Mouse (Mus musculus) liver, embryonic 16.5 days (tissue): ENCODE results near the gene Afap1l2. TPM values are rescaled to one million over a fixed set of nuclear protein-coding genes. Genes with fewer than 3 reads are reported as not detected.

Experiments
- ATAC-seq: fragments of 200-750 bp; cut with Nextera tagmentation; 2 replicates; pipeline ENCODE4 v1.8.0; 2017; ENCODE audit warnings: low read depth, mild to moderate bottlenecking, moderate number of reproducible peaks, moderate library complexity
- H3K27ac ChIP-seq: fragments of 300-500 bp; sonication (generic); 2 replicates; pipeline ENCODE4 v1.5.1; 2014; ENCODE audit warnings: mild to moderate bottlenecking, low read length
- H3K27me3 ChIP-seq: fragments of 300-500 bp; sonication (generic); 2 replicates; pipeline ENCODE4 v1.6.1; 2014; ENCODE audit warnings: low read depth, low read length, mixed read lengths; ENCODE audit not compliant: control insufficient read depth, insufficient read depth
- H3K36me3 ChIP-seq: fragments of 300-500 bp; sonication (generic); 2 replicates; pipeline ENCODE4 v1.6.1; 2014; ENCODE audit warnings: mild to moderate bottlenecking; ENCODE audit not compliant: control insufficient read depth, insufficient read depth
- H3K4me1 ChIP-seq: fragments of 300-500 bp; sonication (generic); 2 replicates; pipeline ENCODE4 v1.6.1; 2014; ENCODE audit warnings: low read depth, low read length, mixed read lengths; ENCODE audit not compliant: control insufficient read depth
- H3K4me2 ChIP-seq: fragments of 300-500 bp; sonication (generic); 2 replicates; pipeline ENCODE4 v1.6.1; 2014; ENCODE audit warnings: low read depth, low read length, mixed read lengths
- H3K4me3 ChIP-seq: fragments of 300-500 bp; sonication (generic); 2 replicates; pipeline ENCODE4 v1.5.1; 2014; ENCODE audit warnings: low read depth, mild to moderate bottlenecking, low read length
- H3K9ac ChIP-seq: fragments of 300-500 bp; sonication (generic); 2 replicates; pipeline ENCODE4 v1.6.1; 2014; ENCODE audit warnings: low read depth, low read length
- H3K9me3 ChIP-seq: fragments of 300-500 bp; sonication (generic); replicated peaks from 2 replicates; pipeline ENCODE4 v1.6.1; 2016; ENCODE audit warnings: low read length; ENCODE audit not compliant: control insufficient read depth
- WGBS: fragments of 180-500 bp; shearing (Covaris S2); extraction: QIAGEN DNeasy Blood & Tissue Kit; methylation state at CpG from one replicate; pipeline ENCODE4 v1.1.7; 2014; ENCODE audit not compliant: insufficient replicate concordance; 5-methylcytosine and 5-hydroxymethylcytosine counted together
- polyA plus RNA-seq: library from polyadenylated mRNA; unstranded; fragments of >200 nt; fragmentation: Nextera tagmentation; extraction: Ambion mirVana; gene quantifications from 2 replicates; pipeline ENCODE4 v1.2.1, GENCODE M21; 2015

Afap1l2 gene
- polyA plus RNA-seq, 1 experiment from 2014 or later = 1.4 TPM

GRCm38 (mm10) chr19:56929392-56929791 is 78.6 kb downstream of the Afap1l2 start:
- Histone ChIP-seq H3K36me3 (no peaks in the 10 kb centered on the region), H3K9me3 (no peaks in the 10 kb centered on the region), H3K9ac (no peak overlapping the region), H3K4me3 (no peak overlapping the region), H3K27me3 (no peaks in the 10 kb centered on the region), H3K4me1 (no peaks in the 10 kb centered on the region), H3K4me2 (no peak overlapping the region), H3K27ac (no peak overlapping the region)
- 43% methylated on average over 3 of the region's 3 CpGs for WGBS
- ATAC-seq = no peak

GRCm38 (mm10) chr19:56921744-56922143 is 86.3 kb downstream of the Afap1l2 start:
- Histone ChIP-seq H3K27me3 (no peaks in the 10 kb centered on the region), H3K9me3 (no peaks in the 10 kb centered on the region), H3K9ac (no peak overlapping the region), H3K36me3 (no peaks in the 10 kb centered on the region), H3K4me1 (no peaks in the 10 kb centered on the region), H3K4me3 (no peak overlapping the region), H3K4me2 (no peak overlapping the region), H3K27ac (no peak overlapping the region)
- WGBS = 34% methylated on average over 5 of the region's 5 CpGs
- ATAC-seq = no peak

- Histone ChIP-seq H3K9me3 (no peaks in the 10 kb centered on the region), H3K9ac (no peak overlapping the region), H3K4me2 (no peak overlapping the region), H3K27me3 (no peaks in the 10 kb centered on the region), H3K4me1 (no peaks in the 10 kb centered on the region), H3K36me3 (no peaks in the 10 kb centered on the region), H3K4me3 (no peak overlapping the region), H3K27ac (no peak overlapping the region)
- 70% methylated on average over 13 of the region's 13 CpGs for WGBS
- no peak for ATAC-seq
Measured at GRCm38 (mm10) chr19:56920232-56920631, 87.8 kb downstream of the Afap1l2 start.

- Histone ChIP-seq H3K9me3 (no peaks in the 10 kb centered on the region; the same call in 1 of the 2 replicates), H3K36me3 (no peaks in the 10 kb centered on the region), H3K4me2 (no peak overlapping the region), H3K27ac (no peak overlapping the region), H3K4me1 (no peaks in the 10 kb centered on the region), H3K9ac (no peak overlapping the region), H3K4me3 (no peak overlapping the region), H3K27me3 (no peaks in the 10 kb centered on the region)
- no peak for ATAC-seq
- 23% methylated on average over 7 of the region's 7 CpGs for WGBS
Measured at GRCm38 (mm10) chr19:56919628-56920027, 88.4 kb downstream of the Afap1l2 start.

GRCm38 (mm10) chr19:56915084-56915483 is 92.9 kb downstream of the Afap1l2 start:
- ATAC-seq = no peak
- Histone ChIP-seq H3K4me3 (no peak overlapping the region), H3K27me3 (no peaks in the 10 kb centered on the region), H3K27ac (no peak overlapping the region), H3K9ac (no peak overlapping the region), H3K4me1 (no peaks in the 10 kb centered on the region), H3K4me2 (no peak overlapping the region), H3K9me3 (no peaks in the 10 kb centered on the region; the same call in 1 of the 2 replicates), H3K36me3 (no peaks in the 10 kb centered on the region)
- WGBS = 42% methylated on average over 6 of the region's 6 CpGs

GRCm38 (mm10) chr19:56914658-56915057 is 93.4 kb downstream of the Afap1l2 start:
- H3K27ac ChIP-seq = no peak overlapping the region
- no peaks in the 10 kb centered on the region for H3K27me3 ChIP-seq
- WGBS = 67% methylated on average over 3 of the region's 3 CpGs
- H3K9me3 ChIP-seq = no peaks in the 10 kb centered on the region; the same call in 1 of the 2 replicates
- H3K4me3 ChIP-seq = no peak overlapping the region
- H3K9ac ChIP-seq = no peak overlapping the region
- ATAC-seq = no peak
- no peaks in the 10 kb centered on the region for H3K4me1 ChIP-seq
- H3K36me3 ChIP-seq = no peaks in the 10 kb centered on the region
- H3K4me2 ChIP-seq = no peak overlapping the region

- WGBS = 55% methylated on average over 4 of the region's 4 CpGs
- Histone ChIP-seq H3K36me3 (no peaks in the 10 kb centered on the region), H3K9ac (no peak overlapping the region), H3K4me3 (no peak overlapping the region), H3K4me1 (no peaks in the 10 kb centered on the region), H3K27me3 (no peaks in the 10 kb centered on the region), H3K9me3 (no peaks in the 10 kb centered on the region; the same call in 1 of the 2 replicates), H3K27ac (no peak overlapping the region), H3K4me2 (no peak overlapping the region)
- no peak for ATAC-seq
Measured at GRCm38 (mm10) chr19:56913761-56914160, 94.3 kb downstream of the Afap1l2 start.

- no peaks in the 10 kb centered on the region for H3K4me1 ChIP-seq
- H3K36me3 ChIP-seq = no peaks in the 10 kb centered on the region
- no peaks in the 10 kb centered on the region for H3K27me3 ChIP-seq
- no peak for ATAC-seq
- no peak overlapping the region for H3K4me2 ChIP-seq
- WGBS = 57% methylated on average over 11 of the region's 11 CpGs
- no peak overlapping the region for H3K4me3 ChIP-seq
- H3K9ac ChIP-seq = no peak overlapping the region
- no peak overlapping the region for H3K27ac ChIP-seq
- H3K9me3 ChIP-seq = no peaks in the 10 kb centered on the region; the same call in 1 of the 2 replicates
Measured at GRCm38 (mm10) chr19:56910561-56910960, 97.5 kb downstream of the Afap1l2 start.

- H3K4me1 ChIP-seq = no peaks in the 10 kb centered on the region
- no peak overlapping the region for H3K4me3 ChIP-seq
- H3K27ac ChIP-seq = no peak overlapping the region
- H3K27me3 ChIP-seq = no peaks in the 10 kb centered on the region
- H3K36me3 ChIP-seq = no peaks in the 10 kb centered on the region
- no peak overlapping the region for H3K9ac ChIP-seq
- no peaks in the 10 kb centered on the region for H3K9me3 ChIP-seq
- no peak overlapping the region for H3K4me2 ChIP-seq
- no peak for ATAC-seq
- 53% methylated on average over 17 of the region's 17 CpGs for WGBS
Measured at GRCm38 (mm10) chr19:56908472-56909270, 99.4 kb downstream of the Afap1l2 start.
